In genomic region chr6:29814616-29815015, GRCm38 (mm10) we compare ENCODE assay signal across 8 mouse cellular contexts. TPM values are rescaled to one million over a fixed set of nuclear protein-coding genes. Genes with fewer than 3 reads are reported as not detected.
DNase-seq lines count a peak whose midpoint lies in the region.

No protein-coding gene starts in this region.

- DNase-seq in frontal cortex, adult 2 months (ENCODE audit: extremely low spot score in 1 of 2, low spot score in 1 of 2): peak; percentile 65
- no peak for DNase-seq in frontal cortex, postnatal 25 days (ENCODE audit: low spot score in 2 of 2)
- peak; percentile 87 for DNase-seq in NIH3T3 (ENCODE audit: low read depth)
- DNase-seq in fibroblast of lung, adult 2 months (ENCODE audit: low read depth): peak; percentile 9
- peak; percentile 27 for DNase-seq in left cerebral cortex, adult 11 months (ENCODE audit: low spot score)
- peak; percentile 70 for DNase-seq in skeletal muscle tissue, adult 2 months (ENCODE audit: low read depth, low spot score)
- no peak for DNase-seq in spleen, postnatal 4 days (ENCODE audit: low spot score in 2 of 2)
- DNase-seq in gastrocnemius, postnatal 25 days: no peak

RNA-seq across cellular contexts. Expression of gene Ahcyl2, which starts 46.8 kb away (rescaled TPM):
- 117 and 118 TPM in 2 replicates for polyA plus RNA-seq in frontal cortex, adult 2 months (2012; rRNA removed)
- total RNA-seq in gastrocnemius, postnatal 25 days (2021): 10 to 100 TPM; 16.0 to 19.0 TPM

Comparison
In these comparisons a context has a peak if more than half of its experiments do, and no peak if none do; other contexts are left out.
1. DNase-seq: peak in frontal cortex, adult 2 months (2 of 2), NIH3T3 (single experiment), fibroblast of lung, adult 2 months (single experiment), left cerebral cortex, adult 11 months (single experiment) and skeletal muscle tissue, adult 2 months (single experiment); none in frontal cortex, postnatal 25 days (0 of 2), spleen, postnatal 4 days (0 of 2) and gastrocnemius, postnatal 25 days (single experiment).